Mouse (Mus musculus) lung, adult 2 months (tissue): Measurements from ENCODE around the gene Rufy4.

Experiments used
- CTCF ChIP-seq: fragments of 200-500 bp; IDR thresholded peaks from 2 replicates; pipeline ENCODE4 v1.5.1; 2011; ENCODE audit warnings: mild to moderate bottlenecking, low read length, control low read depth; ENCODE audit not compliant: insufficient read depth
- POLR2A ChIP-seq: fragments of 200-500 bp; IDR thresholded peaks from 2 replicates; pipeline ENCODE4 v1.6.1; 2011; ENCODE audit warnings: low read depth, mild to moderate bottlenecking, control low read depth, low read length, borderline replicate concordance; ENCODE audit errors: extremely low read depth

DNA sequence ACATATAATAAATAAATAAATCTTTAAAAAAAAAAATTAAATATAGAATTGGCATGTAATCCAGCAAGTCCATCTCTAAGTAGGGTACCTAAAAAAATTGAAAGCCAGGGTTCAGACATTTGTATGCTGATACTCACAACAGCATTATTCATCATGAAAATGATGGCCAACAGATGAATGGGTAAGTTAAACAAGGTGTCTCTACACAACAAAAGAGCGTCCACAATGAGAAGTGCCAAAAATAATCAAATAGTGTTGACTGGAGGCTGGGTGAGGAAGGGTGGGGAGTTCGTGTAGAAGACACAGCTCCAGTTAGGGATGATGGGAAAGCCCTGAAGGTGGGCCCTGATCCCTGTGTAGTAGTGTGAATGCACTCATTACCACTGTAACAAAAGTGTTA is 34.7 kb downstream of the Rufy4 start:
- TF ChIP-seq POLR2A: no peak
- no peak for TF ChIP-seq CTCF
